Mouse (Mus musculus): ENCODE measurements around the gene Tert.

- TF ChIP-seq CTCF (IDR thresholded peaks at IDR 0.05) (no peak), EP300 (IDR thresholded peaks at IDR 0.05; ENCODE audit: insufficient read depth, low read depth, low read length) (no peak)
Measured at GRCm38 (mm10) chr13:73637826-73638225, 11.1 kb downstream of the Tert start.
